Mouse (Mus musculus) midbrain, embryonic 16.5 days (tissue): ENCODE results near the gene Ptgdr. TPM values are rescaled to one million over a fixed set of nuclear protein-coding genes. Genes with fewer than 3 reads are reported as not detected.
A peak's percentile ranks its signal among the peaks of the same experiment; 100 is the strongest.
"Not testable (repeated sequence)": the region's sequence is repeated elsewhere in the genome, so short reads cannot be mapped to it uniquely, and the experiment has no call there.

Source experiments
- ATAC-seq: fragments of 200-750 bp; cut with Nextera tagmentation; 2 replicates; pipeline ENCODE4 v1.8.0; 2017; ENCODE audit warnings: moderate TSS enrichment
- H3K27ac ChIP-seq: fragments of 300-500 bp; sonication (generic); 2 replicates; pipeline ENCODE4 v1.5.1; 2014; ENCODE audit warnings: mild to moderate bottlenecking, low read length, mixed read lengths
- H3K27me3 ChIP-seq: fragments of 300-500 bp; sonication (generic); 2 replicates; pipeline ENCODE4 v1.6.1; 2014; ENCODE audit warnings: low read depth, low read length, mixed read lengths; ENCODE audit not compliant: control insufficient read depth, insufficient read depth
- H3K36me3 ChIP-seq: fragments of 300-500 bp; sonication (generic); 2 replicates; pipeline ENCODE4 v1.6.1; 2014; ENCODE audit warnings: mild to moderate bottlenecking, low read length, moderate library complexity, mixed read lengths; ENCODE audit not compliant: control insufficient read depth, insufficient read depth
- H3K4me1 ChIP-seq: fragments of 300-500 bp; sonication (generic); 2 replicates; pipeline ENCODE4 v1.6.1; 2014; ENCODE audit warnings: mild to moderate bottlenecking, low read length, mixed read lengths; ENCODE audit not compliant: control insufficient read depth, insufficient read depth
- H3K4me2 ChIP-seq: fragments of 300-500 bp; sonication (generic); 2 replicates; pipeline ENCODE4 v1.6.1; 2014; ENCODE audit warnings: mild to moderate bottlenecking, low read length, mixed read lengths
- H3K4me3 ChIP-seq: fragments of 300-500 bp; sonication (generic); 2 replicates; pipeline ENCODE4 v1.5.1; 2014; ENCODE audit warnings: low read depth, mild to moderate bottlenecking, low read length, moderate library complexity, mixed read lengths
- H3K9ac ChIP-seq: fragments of 300-500 bp; sonication (generic); 2 replicates; pipeline ENCODE4 v1.6.1; 2014; ENCODE audit warnings: low read depth, low read length, mixed read lengths
- H3K9me3 ChIP-seq: fragments of 300-500 bp; sonication (generic); replicated peaks from 2 replicates; pipeline ENCODE4 v1.6.1; 2014; ENCODE audit warnings: mild to moderate bottlenecking, low read length, mixed read lengths; ENCODE audit not compliant: control insufficient read depth, poor library complexity, severe bottlenecking
- WGBS: fragments of 180-500 bp; shearing (Covaris S2); extraction: QIAGEN DNeasy Blood & Tissue Kit; methylation state at CpG from one replicate; pipeline ENCODE4 v1.1.7; 2014; 5-methylcytosine and 5-hydroxymethylcytosine counted together
- polyA plus RNA-seq: library from polyadenylated mRNA; unstranded; fragments of >200 nt; fragmentation: Nextera tagmentation; extraction: Ambion mirVana; gene quantifications from 2 replicates; pipeline ENCODE4 v1.2.1, GENCODE M21; 2015

Ptgdr gene
- 0.46 and 0.87 TPM in 2 replicates for polyA plus RNA-seq

DNA sequence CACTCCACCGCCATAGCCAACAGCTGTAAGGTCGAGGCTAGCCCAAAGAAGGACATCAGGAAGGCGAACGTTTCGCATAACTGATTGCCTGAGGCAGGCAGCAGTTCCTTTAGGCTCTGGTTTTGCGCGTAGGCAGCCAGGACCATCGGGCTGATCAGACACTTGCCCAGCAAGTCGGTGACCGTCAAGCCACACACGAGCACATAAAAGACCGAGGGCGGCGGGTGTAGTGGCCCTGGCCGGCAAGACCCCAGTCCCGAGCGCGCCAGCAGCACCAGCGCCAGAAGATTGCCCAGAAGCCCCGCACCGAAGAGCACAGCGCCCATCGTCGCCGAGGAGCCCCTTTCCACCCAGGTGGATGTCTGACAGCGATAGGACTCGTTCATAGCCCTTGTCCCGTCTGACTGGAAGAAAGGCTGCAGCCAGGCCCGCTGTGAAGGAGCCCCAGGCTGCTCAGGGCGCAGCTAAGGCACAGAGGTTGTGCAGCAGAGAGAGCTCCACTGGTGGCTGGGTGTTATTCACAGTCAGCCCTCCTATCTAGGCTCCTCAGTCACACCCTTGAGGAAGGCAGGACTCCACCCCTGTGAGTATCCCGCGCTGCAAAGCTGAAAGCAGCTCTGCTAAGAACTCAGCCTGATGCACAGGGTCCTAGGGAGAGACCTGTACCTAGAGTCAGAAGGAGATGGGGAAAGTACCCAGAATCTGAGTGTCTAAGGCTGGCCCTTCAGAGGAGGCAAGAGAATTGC is at the start of gene Ptgdr:
TSS of gene Ptgdr (minus strand) at position 508 of the 746 bp plus-strand sequence.
- H3K4me3 ChIP-seq, result peak within 1 kb of the TSS; percentile 43
- H3K36me3 ChIP-seq, result no peaks in the 10 kb centered on the region
- ATAC-seq, result peak; percentile 61
- H3K4me2 ChIP-seq, result peak within 1 kb of the TSS; percentile 71
- WGBS, result 1% methylated on average over 32 of the region's 32 CpGs
- H3K27ac ChIP-seq, result no peak within 1 kb of the TSS
- H3K4me1 ChIP-seq, result peaks cover 3% of the 10 kb centered on the region; the same call in 1 of the 2 replicates
- peak within 1 kb of the TSS; percentile 67 for H3K9ac ChIP-seq
- no peaks in the 10 kb centered on the region for H3K9me3 ChIP-seq
- H3K27me3 ChIP-seq, result peaks cover 9% of the 10 kb centered on the region

DNA sequence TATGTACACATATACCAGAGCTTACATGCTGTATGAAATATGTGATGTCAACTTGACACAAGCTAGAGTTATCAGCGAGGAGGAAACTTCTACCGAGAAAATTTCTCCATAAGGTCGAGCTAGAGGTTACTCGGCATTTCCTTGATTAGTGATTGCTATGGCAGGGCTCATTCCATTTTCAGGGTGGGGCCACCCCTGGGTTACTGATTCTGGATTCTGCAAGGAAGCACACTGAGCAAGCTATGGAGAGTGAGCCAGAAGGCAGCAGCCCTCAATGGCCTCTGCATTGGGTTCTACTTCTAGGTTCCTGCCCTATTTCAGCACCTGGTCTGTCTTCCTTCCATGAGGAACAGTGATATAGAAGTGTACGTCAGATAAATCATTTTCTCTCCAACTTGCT is 48.6 kb upstream of the Ptgdr start:
- H3K4me3 ChIP-seq, result no peak overlapping the region
- no peak overlapping the region for H3K27ac ChIP-seq
- no peak overlapping the region for H3K4me2 ChIP-seq
- no peaks in the 10 kb centered on the region for H3K9me3 ChIP-seq
- no peaks in the 10 kb centered on the region for H3K27me3 ChIP-seq
- no peak overlapping the region for H3K9ac ChIP-seq
- H3K4me1 ChIP-seq, result no peaks in the 10 kb centered on the region
- 91% methylated on average over 5 of the region's 5 CpGs for WGBS
- no peaks in the 10 kb centered on the region for H3K36me3 ChIP-seq
- ATAC-seq, result no peak

DNA sequence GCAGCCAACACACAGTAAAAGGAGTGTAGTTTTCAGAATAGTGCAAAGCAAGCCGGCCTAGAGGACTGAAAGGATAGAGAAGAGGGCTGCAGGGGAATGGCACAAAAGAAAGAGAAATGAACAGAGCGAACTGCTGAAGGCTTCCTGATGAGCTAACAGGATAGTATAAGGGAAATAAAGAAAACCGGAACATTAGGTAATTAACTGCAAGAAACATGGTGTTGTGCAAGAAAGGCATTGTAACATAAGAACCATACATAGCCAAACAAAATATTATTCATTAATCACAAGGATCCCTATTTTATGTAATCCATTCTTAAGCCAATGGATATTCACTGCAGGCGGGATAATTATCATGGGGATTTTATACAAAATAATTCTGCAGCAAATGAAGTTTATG is 45.0 kb upstream of the Ptgdr start:
- ATAC-seq, result no peak
- H3K4me3 ChIP-seq, result no peak overlapping the region
- no peak overlapping the region for H3K4me2 ChIP-seq
- no peaks in the 10 kb centered on the region for H3K36me3 ChIP-seq
- no peaks in the 10 kb centered on the region for H3K4me1 ChIP-seq
- no peaks in the 10 kb centered on the region for H3K27me3 ChIP-seq
- H3K9me3 ChIP-seq, result no peaks in the 10 kb centered on the region
- no peak overlapping the region for H3K27ac ChIP-seq
- 84% methylated on average over 4 of the region's 4 CpGs for whole genome bisulfite sequencing
- H3K9ac ChIP-seq, result no peak overlapping the region

DNA sequence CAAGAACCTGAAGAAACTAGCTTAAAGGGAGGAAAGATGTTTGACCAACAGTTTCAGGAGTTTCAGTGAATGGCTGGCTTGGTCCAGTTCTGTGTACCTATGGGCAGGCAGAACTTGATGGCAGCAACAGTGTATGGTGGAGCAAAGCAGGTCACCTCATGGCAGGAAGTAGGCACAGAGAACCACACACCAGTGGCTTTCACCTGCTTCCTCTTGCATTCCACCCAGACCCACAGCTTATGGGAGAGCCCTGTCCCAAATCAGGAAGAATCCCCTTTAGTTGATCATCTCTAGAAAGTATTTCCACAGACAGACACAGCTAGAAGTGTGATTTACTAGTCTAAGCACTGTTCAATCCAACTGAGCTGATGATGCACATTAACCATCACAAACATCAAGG is 42.6 kb upstream of the Ptgdr start:
- not testable (repeated sequence) for H3K36me3 ChIP-seq, ATAC-seq, H3K9me3 ChIP-seq, H3K4me3 ChIP-seq, H3K27me3 ChIP-seq, H3K4me1 ChIP-seq, H3K27ac ChIP-seq, H3K9ac ChIP-seq, H3K4me2 ChIP-seq

DNA sequence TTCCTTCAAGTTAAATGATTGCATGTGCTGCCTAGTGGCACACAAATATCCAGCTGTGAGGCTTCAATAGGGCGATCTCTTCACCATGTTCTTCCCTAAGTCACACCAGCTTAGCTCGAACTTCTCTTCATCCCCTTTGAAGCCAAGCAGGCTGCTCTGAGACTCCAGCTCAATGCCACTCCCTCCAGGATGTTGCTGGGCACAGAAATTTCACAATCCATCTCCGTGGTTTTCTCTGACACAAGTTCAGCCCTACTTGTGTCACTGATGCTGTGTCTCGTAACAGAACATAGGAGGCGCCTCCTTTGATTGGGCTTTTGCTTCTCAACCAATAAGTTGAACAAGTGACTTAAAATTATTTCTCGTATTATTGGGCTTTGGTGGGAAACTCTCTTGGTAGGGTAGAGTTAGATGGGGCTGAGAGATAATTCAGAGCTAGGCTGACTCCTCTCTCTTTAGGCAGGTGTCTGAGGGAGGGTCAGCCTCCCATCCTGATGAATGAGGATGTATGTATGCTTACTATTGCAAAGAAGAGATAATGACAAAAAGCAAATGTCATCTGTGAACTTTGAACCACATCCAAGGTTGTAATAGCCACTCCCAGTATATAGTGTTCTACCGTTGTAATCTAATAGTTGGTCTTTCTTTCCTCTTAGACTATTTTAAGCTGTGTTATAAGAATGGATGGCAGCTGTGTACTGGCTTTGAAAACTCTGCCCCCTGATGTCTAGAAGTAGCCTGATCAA is 32.4 kb upstream of the Ptgdr start:
- H3K27me3 ChIP-seq, result no peaks in the 10 kb centered on the region
- no peak overlapping the region for H3K9ac ChIP-seq
- 67% methylated on average over 7 of the region's 7 CpGs for WGBS
- H3K36me3 ChIP-seq, result no peaks in the 10 kb centered on the region
- H3K27ac ChIP-seq, result no peak overlapping the region
- H3K9me3 ChIP-seq, result no peaks in the 10 kb centered on the region
- no peak overlapping the region for H3K4me3 ChIP-seq
- no peak overlapping the region for H3K4me2 ChIP-seq
- H3K4me1 ChIP-seq, result no peaks in the 10 kb centered on the region
- no peak for ATAC-seq

DNA sequence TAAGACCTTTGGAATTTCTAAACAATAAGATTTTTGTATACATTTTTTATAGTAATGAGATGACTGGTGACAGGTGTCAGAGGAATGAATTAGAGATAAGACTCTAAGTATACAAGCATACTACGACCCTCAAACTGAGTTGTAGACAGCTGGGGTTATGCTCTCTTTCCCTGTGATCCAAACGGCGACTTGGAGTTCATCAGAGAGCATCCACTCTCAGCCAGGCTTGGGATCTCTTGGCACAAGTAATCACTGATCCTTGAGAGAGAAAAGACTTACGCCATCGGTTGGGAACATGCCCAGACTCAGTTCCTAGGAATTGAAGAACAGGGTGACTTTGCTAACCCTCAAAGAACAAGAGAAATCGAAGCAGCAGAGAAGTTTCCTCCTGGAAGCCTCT is 10.5 kb upstream of the Ptgdr start:
- ATAC-seq, result no peak
- Histone ChIP-seq H3K9me3 (no peaks in the 10 kb centered on the region), H3K4me2 (no peak overlapping the region), H3K27me3 (no peaks in the 10 kb centered on the region), H3K4me3 (no peak overlapping the region), H3K36me3 (no peaks in the 10 kb centered on the region), H3K9ac (no peak overlapping the region), H3K27ac (no peak overlapping the region), H3K4me1 (no peaks in the 10 kb centered on the region)
- WGBS, result 83% methylated on average over 6 of the region's 6 CpGs

DNA sequence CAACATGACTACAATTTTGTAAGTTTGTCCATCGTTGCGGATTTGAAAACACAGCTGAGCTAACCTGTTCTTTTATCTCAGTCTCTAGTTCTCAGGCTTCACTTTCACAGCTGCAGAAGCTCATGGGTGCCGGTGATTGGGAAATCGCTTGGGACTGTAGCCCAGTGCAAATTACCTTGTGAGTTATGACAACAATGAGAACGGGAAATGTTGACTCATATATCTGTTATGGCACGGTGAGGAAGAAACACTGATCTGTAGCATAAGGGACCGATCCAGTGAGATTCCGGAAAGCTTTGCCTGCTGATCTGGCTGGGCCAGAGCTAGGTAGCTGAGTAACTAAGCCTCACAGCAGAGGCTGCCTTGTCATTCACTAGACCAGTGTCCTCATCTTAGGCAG is 6.5 kb upstream of the Ptgdr start:
- WGBS, result 87% methylated on average over 8 of the region's 8 CpGs
- Histone ChIP-seq H3K4me2 (no peak overlapping the region), H3K4me1 (no peaks in the 10 kb centered on the region), H3K27me3 (no peaks in the 10 kb centered on the region), H3K9ac (no peak overlapping the region), H3K27ac (no peak overlapping the region), H3K4me3 (no peak overlapping the region), H3K36me3 (no peaks in the 10 kb centered on the region), H3K9me3 (no peaks in the 10 kb centered on the region)
- no peak for ATAC-seq

DNA sequence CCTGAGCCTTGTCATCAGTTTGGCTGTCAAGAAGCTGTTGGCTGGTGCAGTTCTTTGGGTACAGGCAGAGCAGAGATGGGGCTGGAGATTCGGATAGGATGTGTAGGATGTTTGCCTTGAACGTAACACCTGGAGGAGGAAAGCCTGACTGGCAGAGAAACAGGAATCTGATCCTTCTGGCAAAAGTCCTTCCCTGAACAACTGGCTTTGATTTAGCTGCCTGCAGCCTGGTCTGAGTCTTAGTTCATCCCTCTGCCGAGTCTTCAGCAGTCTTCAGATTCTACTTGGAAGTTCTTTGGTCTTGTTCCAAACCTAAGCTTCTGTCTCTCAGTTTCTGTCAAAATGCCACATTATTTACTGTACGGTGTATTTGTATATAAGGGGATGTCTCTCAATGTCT is 3.9 kb upstream of the Ptgdr start:
- Histone ChIP-seq H3K36me3 (no peaks in the 10 kb centered on the region), H3K27ac (no peak overlapping the region), H3K4me1 (peaks cover 3% of the 10 kb centered on the region; the same call in 1 of the 2 replicates), H3K9ac (no peak overlapping the region), H3K4me3 (no peak overlapping the region), H3K9me3 (no peaks in the 10 kb centered on the region), H3K27me3 (peaks cover 7% of the 10 kb centered on the region), H3K4me2 (no peak overlapping the region)
- ATAC-seq, result no peak
- WGBS, result 53% methylated on average over 4 of the region's 4 CpGs

DNA sequence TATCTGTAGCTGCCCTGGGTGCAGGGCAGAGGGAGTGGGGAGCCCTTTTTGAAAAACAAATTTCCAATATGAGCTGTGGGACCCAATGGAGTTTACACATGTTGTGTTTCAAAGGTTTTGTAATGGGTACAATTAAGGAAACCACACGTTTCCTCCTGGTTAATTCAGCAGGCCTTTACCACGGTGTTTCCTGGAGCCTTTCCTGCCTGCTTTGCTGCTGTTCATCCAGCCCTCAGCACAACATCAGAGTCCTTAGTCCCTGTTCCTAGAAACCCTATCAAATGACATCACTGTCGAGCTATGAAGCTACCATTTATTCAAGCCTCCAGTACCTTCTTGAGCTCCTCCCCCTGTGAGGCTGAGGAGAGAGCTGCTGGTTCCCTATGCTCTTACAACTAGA is 2.0 kb upstream of the Ptgdr start:
- H3K36me3 ChIP-seq, result no peaks in the 10 kb centered on the region
- no peak overlapping the region for H3K27ac ChIP-seq
- H3K27me3 ChIP-seq, result peaks cover 9% of the 10 kb centered on the region
- no peak overlapping the region for H3K4me3 ChIP-seq
- H3K9me3 ChIP-seq, result no peaks in the 10 kb centered on the region
- ATAC-seq, result no peak
- H3K4me1 ChIP-seq, result peaks cover 3% of the 10 kb centered on the region; the same call in 1 of the 2 replicates
- WGBS, result 72% methylated on average over 3 of the region's 3 CpGs
- H3K4me2 ChIP-seq, result no peak overlapping the region
- H3K9ac ChIP-seq, result no peak overlapping the region
